Mouse (Mus musculus): Measurements from ENCODE around the gene Atp1b2. TPM values are rescaled to one million over a fixed set of nuclear protein-coding genes. Genes with fewer than 3 reads are reported as not detected.

Atp1b2 gene
- polyA plus RNA-seq, 1 experiment from 2014 or later = 99.6 TPM

- Histone ChIP-seq H3K4me2 (ENCODE audit: low read depth, low read length) (no peak overlapping the region), H3K4me1 (ENCODE audit: control insufficient read depth, insufficient read depth, low read length) (peaks cover 13% of the 10 kb centered on the region), H3K27ac (ENCODE audit: low read depth, low read length) (no peak overlapping the region), H3K9me3 (ENCODE audit: control insufficient read depth, low read length) (no peaks in the 10 kb centered on the region), H3K27me3 (ENCODE audit: control insufficient read depth, insufficient read depth, low read length) (no peaks in the 10 kb centered on the region), H3K9ac (replicated peaks; ENCODE audit: low read depth, low read length) (no peak overlapping the region), H3K36me3 (ENCODE audit: control insufficient read depth, insufficient read depth, low read length) (peaks cover 3% of the 10 kb centered on the region; the same call in 1 of the 2 replicates), H3K4me3 (ENCODE audit: low read depth, low read length) (no peak overlapping the region)
- 81% methylated on average over 3 of the region's 3 CpGs for WGBS
- no peak for ATAC-seq (ENCODE audit: low read depth)
Observed at GRCm38 (mm10) chr11:69601768-69602167, 4.0 kb downstream of the Atp1b2 start.

DNA sequence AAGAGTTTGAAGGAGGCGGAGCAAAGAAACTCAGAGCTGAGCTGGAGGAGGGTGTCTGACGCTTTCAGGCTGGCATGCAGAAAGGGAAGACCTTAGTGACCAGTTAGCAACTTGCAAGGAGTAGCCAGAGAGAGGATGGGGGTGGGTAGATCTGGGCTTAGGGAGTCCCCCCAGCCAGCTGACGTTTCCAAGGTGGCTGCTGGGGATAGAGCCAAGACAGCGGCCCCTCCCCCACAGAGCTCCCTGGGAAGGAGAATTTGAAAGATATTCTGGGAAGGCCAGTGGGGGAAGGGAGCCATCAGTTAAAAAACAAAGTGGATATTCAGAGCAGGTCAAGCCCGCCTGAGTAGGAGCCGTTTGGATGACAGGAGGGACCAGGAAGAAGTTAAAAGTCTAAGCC, 5.6 kb downstream of the Atp1b2 start:
- 14% methylated on average over 6 of the region's 6 CpGs for WGBS
- H3K4me3 ChIP-seq (ENCODE audit: low read depth, low read length) = no peak overlapping the region
- peak overlapping the region; percentile 8; the same call in 1 of the 2 replicates for H3K4me2 ChIP-seq (ENCODE audit: low read depth, low read length)
- H3K27me3 ChIP-seq (ENCODE audit: control insufficient read depth, insufficient read depth, low read length) = no peaks in the 10 kb centered on the region
- H3K9me3 ChIP-seq (ENCODE audit: control insufficient read depth, low read length) = no peaks in the 10 kb centered on the region
- peak; percentile 65; the same call in 1 of the 2 replicates for ATAC-seq (ENCODE audit: low read depth)
- peak overlapping the region; percentile 46 for H3K27ac ChIP-seq (ENCODE audit: low read depth, low read length)
- H3K9ac ChIP-seq (replicated peaks; ENCODE audit: low read depth, low read length) = no peak overlapping the region
- peaks cover 3% of the 10 kb centered on the region; the same call in 1 of the 2 replicates for H3K36me3 ChIP-seq (ENCODE audit: control insufficient read depth, insufficient read depth, low read length)
- H3K4me1 ChIP-seq (ENCODE audit: control insufficient read depth, insufficient read depth, low read length) = peaks cover 13% of the 10 kb centered on the region

GRCm38 (mm10) chr11:69599436-69599835, 6.3 kb downstream of the Atp1b2 start:
- 6% methylated on average over 9 of the region's 9 CpGs for WGBS
- no peaks in the 10 kb centered on the region for H3K9me3 ChIP-seq (ENCODE audit: control insufficient read depth, low read length)
- H3K4me3 ChIP-seq (ENCODE audit: low read depth, low read length) = no peak overlapping the region
- H3K27ac ChIP-seq (ENCODE audit: low read depth, low read length) = peak overlapping the region; percentile 25
- no peak overlapping the region for H3K9ac ChIP-seq (replicated peaks; ENCODE audit: low read depth, low read length)
- H3K4me1 ChIP-seq (ENCODE audit: control insufficient read depth, insufficient read depth, low read length) = peaks cover 7% of the 10 kb centered on the region
- no peaks in the 10 kb centered on the region for H3K27me3 ChIP-seq (ENCODE audit: control insufficient read depth, insufficient read depth, low read length)
- peaks cover 3% of the 10 kb centered on the region; the same call in 1 of the 2 replicates for H3K36me3 ChIP-seq (ENCODE audit: control insufficient read depth, insufficient read depth, low read length)
- no peak for ATAC-seq (ENCODE audit: low read depth)
- no peak overlapping the region for H3K4me2 ChIP-seq (ENCODE audit: low read depth, low read length)

DNA sequence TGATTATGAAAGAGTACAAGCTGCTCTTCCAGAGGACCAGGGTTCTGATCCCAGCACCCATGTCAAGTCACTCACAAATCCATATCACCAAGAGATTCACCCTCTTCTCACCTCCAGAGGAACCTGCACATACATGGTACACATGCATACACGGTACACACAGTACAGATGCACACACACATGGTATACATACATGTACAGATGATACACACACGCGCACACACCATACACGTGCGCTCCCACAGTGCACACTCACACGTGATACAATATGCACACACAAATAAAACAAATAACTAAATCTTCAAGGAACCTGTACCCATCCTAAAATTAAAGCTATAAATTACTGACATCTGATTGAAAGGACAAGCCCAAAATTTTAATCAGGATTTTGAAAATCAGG, 10.9 kb downstream of the Atp1b2 start:
- H3K4me2 ChIP-seq (ENCODE audit: low read depth, low read length) = no peak overlapping the region
- no peak overlapping the region for H3K4me3 ChIP-seq (ENCODE audit: low read depth, low read length)
- no peaks in the 10 kb centered on the region for H3K27me3 ChIP-seq (ENCODE audit: control insufficient read depth, insufficient read depth, low read length)
- H3K27ac ChIP-seq (ENCODE audit: low read depth, low read length) = no peak overlapping the region
- no peak for ATAC-seq (ENCODE audit: low read depth)
- WGBS = 96% methylated on average over 6 of the region's 6 CpGs
- no peak overlapping the region for H3K9ac ChIP-seq (replicated peaks; ENCODE audit: low read depth, low read length)
- H3K9me3 ChIP-seq (ENCODE audit: control insufficient read depth, low read length) = no peaks in the 10 kb centered on the region
- no peaks in the 10 kb centered on the region for H3K4me1 ChIP-seq (ENCODE audit: control insufficient read depth, insufficient read depth, low read length)
- H3K36me3 ChIP-seq (ENCODE audit: control insufficient read depth, insufficient read depth, low read length) = 0 out of 2 replicates have a peak, but pooled peaks cover 10% of the 10 kb centered on the region

DNA sequence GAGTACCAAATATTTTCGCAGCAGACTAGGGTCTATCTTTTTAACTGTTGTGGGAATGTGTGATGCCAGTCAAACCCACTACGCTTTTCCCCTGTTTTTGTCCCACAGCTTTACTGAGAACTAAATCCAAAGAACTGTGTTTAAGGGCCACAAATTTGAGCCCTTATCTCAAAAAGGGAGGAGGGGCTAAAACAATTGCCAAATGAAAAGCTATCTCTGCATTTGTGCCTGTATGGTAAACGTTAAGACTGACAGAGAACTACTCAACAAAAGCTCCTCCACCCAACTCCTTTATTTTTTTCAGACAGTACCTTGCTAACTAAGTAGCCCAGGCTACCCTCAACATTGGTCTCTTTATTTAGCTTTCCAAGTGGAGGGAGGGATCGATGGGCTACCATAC, 12.9 kb downstream of the Atp1b2 start:
- no peak overlapping the region for H3K27ac ChIP-seq (ENCODE audit: low read depth, low read length)
- H3K9me3 ChIP-seq (ENCODE audit: control insufficient read depth, low read length) = no peaks in the 10 kb centered on the region
- H3K27me3 ChIP-seq (ENCODE audit: control insufficient read depth, insufficient read depth, low read length) = no peaks in the 10 kb centered on the region
- H3K4me3 ChIP-seq (ENCODE audit: low read depth, low read length) = no peak overlapping the region
- no peaks in the 10 kb centered on the region for H3K4me1 ChIP-seq (ENCODE audit: control insufficient read depth, insufficient read depth, low read length)
- 90% methylated on average over 4 of the region's 4 CpGs for WGBS
- no peak overlapping the region for H3K4me2 ChIP-seq (ENCODE audit: low read depth, low read length)
- H3K9ac ChIP-seq (replicated peaks; ENCODE audit: low read depth, low read length) = no peak overlapping the region
- peaks cover 30% of the 10 kb centered on the region for H3K36me3 ChIP-seq (ENCODE audit: control insufficient read depth, insufficient read depth, low read length)
- no peak for ATAC-seq (ENCODE audit: low read depth)

GRCm38 (mm10) chr11:69591899-69592637, 13.7 kb downstream of the Atp1b2 start:
- Histone ChIP-seq H3K4me1 (ENCODE audit: control insufficient read depth, insufficient read depth, low read length) (no peaks in the 10 kb centered on the region), H3K27me3 (ENCODE audit: control insufficient read depth, insufficient read depth, low read length) (no peaks in the 10 kb centered on the region), H3K27ac (ENCODE audit: low read depth, low read length) (no peak overlapping the region), H3K9ac (replicated peaks; ENCODE audit: low read depth, low read length) (no peak overlapping the region), H3K4me3 (ENCODE audit: low read depth, low read length) (no peak overlapping the region), H3K36me3 (ENCODE audit: control insufficient read depth, insufficient read depth, low read length) (peaks cover 31% of the 10 kb centered on the region), H3K4me2 (ENCODE audit: low read depth, low read length) (no peak overlapping the region), H3K9me3 (ENCODE audit: control insufficient read depth, low read length) (no peaks in the 10 kb centered on the region)
- WGBS = 83% methylated on average over 7 of the region's 7 CpGs
- peak; percentile 54; the same call in 1 of the 2 replicates for ATAC-seq (ENCODE audit: low read depth)

DNA sequence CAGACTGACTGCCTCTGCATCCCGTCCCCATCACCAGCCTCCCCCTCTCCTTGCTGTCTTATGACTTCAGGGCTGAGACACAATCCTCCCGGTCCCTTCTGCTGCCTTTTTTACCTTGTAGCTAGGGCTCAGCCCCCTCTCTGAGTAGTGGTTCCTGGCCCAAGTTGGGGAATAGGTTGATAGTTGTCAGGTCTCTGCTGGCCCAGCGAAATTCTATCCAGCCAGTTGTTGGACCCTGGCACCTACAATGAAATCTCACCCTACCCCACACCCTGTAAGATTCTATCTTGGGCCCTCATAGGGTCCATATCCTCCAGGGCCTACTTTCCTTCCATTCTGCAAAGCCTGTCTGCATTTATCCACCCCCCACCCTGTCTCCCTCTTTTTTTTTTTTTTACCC, 14.3 kb downstream of the Atp1b2 start:
- Histone ChIP-seq H3K27me3 (ENCODE audit: control insufficient read depth, insufficient read depth, low read length) (no peaks in the 10 kb centered on the region), H3K4me2 (ENCODE audit: low read depth, low read length) (no peak overlapping the region), H3K36me3 (ENCODE audit: control insufficient read depth, insufficient read depth, low read length) (peaks cover 31% of the 10 kb centered on the region), H3K4me1 (ENCODE audit: control insufficient read depth, insufficient read depth, low read length) (no peaks in the 10 kb centered on the region), H3K9ac (replicated peaks; ENCODE audit: low read depth, low read length) (no peak overlapping the region), H3K9me3 (ENCODE audit: control insufficient read depth, low read length) (no peaks in the 10 kb centered on the region), H3K27ac (ENCODE audit: low read depth, low read length) (no peak overlapping the region), H3K4me3 (ENCODE audit: low read depth, low read length) (no peak overlapping the region)
- 88% methylated on average over 3 of the region's 3 CpGs for WGBS
- ATAC-seq (ENCODE audit: low read depth) = no peak

DNA sequence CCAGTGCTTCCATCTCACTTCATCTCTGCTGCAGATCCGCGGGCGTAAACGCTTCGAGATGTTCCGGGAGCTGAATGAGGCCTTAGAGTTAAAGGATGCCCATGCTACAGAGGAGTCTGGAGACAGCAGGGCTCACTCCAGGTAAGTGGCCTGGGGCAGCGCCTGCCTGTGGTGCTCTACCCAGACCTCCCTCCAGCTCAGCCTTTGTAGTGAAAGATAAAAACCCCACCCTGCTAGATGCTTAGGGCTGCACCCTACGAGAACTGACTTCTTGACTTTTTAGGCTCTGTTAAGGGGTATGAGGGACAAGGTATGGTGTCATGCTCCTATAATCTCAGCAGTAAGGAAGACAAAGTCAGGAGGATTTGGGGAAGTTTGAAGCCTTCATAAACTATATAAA, 15.1 kb downstream of the Atp1b2 start:
- Histone ChIP-seq H3K4me3 (ENCODE audit: low read depth, low read length) (no peak overlapping the region), H3K9me3 (ENCODE audit: control insufficient read depth, low read length) (no peaks in the 10 kb centered on the region), H3K27ac (ENCODE audit: low read depth, low read length) (no peak overlapping the region), H3K36me3 (ENCODE audit: control insufficient read depth, insufficient read depth, low read length) (peaks cover 31% of the 10 kb centered on the region), H3K4me2 (ENCODE audit: low read depth, low read length) (no peak overlapping the region), H3K4me1 (ENCODE audit: control insufficient read depth, insufficient read depth, low read length) (no peaks in the 10 kb centered on the region), H3K27me3 (ENCODE audit: control insufficient read depth, insufficient read depth, low read length) (no peaks in the 10 kb centered on the region), H3K9ac (replicated peaks; ENCODE audit: low read depth, low read length) (no peak overlapping the region)
- WGBS = 98% methylated on average over 8 of the region's 8 CpGs
- ATAC-seq (ENCODE audit: low read depth) = no peak

DNA sequence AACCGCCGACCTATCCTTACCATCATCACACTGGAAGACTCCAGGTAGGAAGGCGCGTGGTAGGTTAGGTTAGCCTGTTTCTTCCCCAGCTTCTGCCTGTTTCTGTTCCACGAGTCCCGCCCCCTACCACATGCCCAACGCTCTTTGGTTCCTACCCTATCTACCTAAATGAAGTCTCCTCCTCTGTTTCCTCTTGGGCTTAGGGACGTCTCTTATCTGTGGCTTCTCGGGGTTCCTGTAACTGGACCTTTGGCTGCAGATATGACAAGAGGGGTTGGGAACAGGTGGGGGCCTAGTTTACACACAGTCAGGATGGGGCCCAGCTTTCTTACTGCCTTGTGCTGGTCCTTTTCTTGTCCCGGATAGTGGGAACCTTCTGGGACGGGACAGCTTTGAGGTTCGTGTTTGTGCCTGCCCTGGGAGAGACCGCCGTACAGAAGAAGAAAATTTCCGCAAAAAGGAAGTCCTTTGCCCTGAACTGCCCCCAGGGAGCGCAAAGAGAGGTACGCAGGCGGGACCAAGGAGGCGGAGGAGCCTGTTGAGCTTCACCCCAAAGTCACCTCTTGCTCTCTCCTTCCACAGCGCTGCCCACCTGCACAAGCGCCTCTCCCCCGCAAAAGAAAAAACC, 16.4 kb downstream of the Atp1b2 start:
- no peaks in the 10 kb centered on the region for H3K4me1 ChIP-seq (ENCODE audit: control insufficient read depth, insufficient read depth, low read length)
- WGBS = 93% methylated on average over 22 of the region's 22 CpGs
- peaks cover 31% of the 10 kb centered on the region for H3K36me3 ChIP-seq (ENCODE audit: control insufficient read depth, insufficient read depth, low read length)
- no peak overlapping the region for H3K4me2 ChIP-seq (ENCODE audit: low read depth, low read length)
- H3K9ac ChIP-seq (replicated peaks; ENCODE audit: low read depth, low read length) = no peak overlapping the region
- H3K27ac ChIP-seq (ENCODE audit: low read depth, low read length) = no peak overlapping the region
- no peaks in the 10 kb centered on the region for H3K27me3 ChIP-seq (ENCODE audit: control insufficient read depth, insufficient read depth, low read length)
- H3K9me3 ChIP-seq (ENCODE audit: control insufficient read depth, low read length) = no peaks in the 10 kb centered on the region
- ATAC-seq (ENCODE audit: low read depth) = no peak
- no peak overlapping the region for H3K4me3 ChIP-seq (ENCODE audit: low read depth, low read length)
